Mouse (Mus musculus) c-Kit-positive CD71-positive TER-119-negative erythroid progenitor cells, embryonic 14.5 days (primary cell): Measurements from ENCODE around the gene Dbn1.
A peak's percentile ranks its signal among the peaks of the same experiment; 100 is the strongest.
"Not testable (repeated sequence)": the region's sequence is repeated elsewhere in the genome, so short reads cannot be mapped to it uniquely, and the experiment has no call there.

Experiments
- DNase-seq: peaks from one replicate; pipeline ENCODE4 v3.0.0-alpha.2; 2013; ENCODE audit warnings: low read depth

The Dbn1 gene

DNA sequence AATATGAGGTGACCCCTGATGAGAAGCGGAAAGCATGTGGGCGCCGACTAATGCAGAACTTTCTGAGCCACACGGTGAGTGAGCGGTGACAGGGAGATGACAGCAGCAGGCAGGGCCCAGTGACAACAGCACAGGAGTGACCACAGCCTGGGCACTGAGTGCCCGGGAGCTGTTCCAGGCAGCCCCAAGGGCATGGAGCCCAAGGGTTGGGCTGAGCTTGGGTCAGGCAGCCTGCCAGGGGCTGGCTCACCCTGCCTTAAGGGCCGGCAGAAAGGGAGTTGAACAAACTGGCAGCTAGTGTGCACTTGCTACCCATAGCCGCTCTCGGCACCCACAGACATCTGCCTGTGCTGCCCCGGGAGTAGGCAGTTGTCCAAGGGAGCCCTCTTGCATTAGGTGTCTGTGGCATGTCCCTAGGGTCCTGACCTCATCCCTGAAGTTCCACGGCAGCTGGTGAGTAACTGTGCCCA is 37.4 kb downstream of the Dbn1 start:
- no peak for DNase-seq

- DNase-seq = no peak
Observed at GRCm38 (mm10) chr13:55449679-55450441, 38.1 kb downstream of the Dbn1 start.

DNA sequence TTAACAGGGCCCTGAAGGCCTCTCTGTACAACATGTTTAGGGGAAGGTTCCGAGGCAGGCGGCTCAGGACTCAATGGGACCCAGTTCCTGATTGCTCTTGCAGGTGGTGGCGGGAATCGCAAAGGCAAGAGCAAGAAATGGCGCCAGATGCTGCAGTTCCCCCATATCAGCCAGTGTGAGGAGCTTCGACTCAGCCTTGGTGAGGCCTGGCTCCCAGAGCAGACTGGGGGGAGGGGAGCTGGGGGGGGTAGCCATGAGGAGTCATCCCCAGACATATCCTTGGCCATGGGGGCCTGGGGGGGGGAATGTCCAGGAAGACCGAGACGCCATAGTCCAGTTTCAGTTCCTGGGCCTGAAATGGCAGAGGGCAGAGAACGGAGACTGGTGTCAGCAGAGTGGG is 38.7 kb downstream of the Dbn1 start:
- DNase-seq = no peak

GRCm38 (mm10) chr13:55448131-55448530 is 39.8 kb downstream of the Dbn1 start:
- DNase-seq = no peak

GRCm38 (mm10) chr13:55447543-55447943 is 40.4 kb downstream of the Dbn1 start:
- DNase-seq = no peak

- peak; percentile 56 for DNase-seq
Observed at GRCm38 (mm10) chr13:55446483-55447105, 41.3 kb downstream of the Dbn1 start.

DNA sequence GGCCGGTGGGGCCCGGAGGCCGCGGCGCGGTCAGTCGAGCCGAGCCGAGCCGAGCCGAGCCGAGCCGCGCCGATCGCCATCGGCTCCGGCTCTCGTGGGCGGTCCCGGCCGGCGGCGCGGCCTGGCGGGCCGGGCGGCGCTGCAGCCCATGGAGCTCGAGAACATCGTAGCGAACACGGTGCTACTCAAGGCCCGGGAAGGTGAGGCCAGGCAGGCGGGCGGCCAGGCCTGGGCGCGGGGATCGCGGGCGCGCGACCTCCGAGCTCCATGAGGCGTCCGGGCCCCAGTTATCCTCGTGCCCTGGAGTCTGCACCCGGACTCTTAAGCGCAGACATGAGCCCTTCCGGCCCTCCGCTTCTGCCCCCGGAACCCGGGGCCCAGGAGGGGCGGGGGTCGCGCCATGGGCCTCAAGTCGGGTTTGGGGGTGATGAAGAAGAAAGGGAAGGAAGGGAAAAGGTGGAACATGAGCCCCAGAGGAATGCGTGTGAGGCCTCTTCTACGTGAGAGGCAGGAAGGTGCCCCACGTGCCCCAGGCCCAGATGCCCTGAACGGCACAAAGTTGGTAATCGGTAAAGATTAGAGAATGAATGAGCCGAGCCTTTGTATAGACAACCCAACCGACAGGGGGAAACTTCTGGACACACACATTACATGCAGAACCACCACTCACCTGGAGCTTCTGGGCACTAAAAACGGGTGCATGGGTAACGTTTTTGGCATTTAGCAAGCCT is 42.4 kb downstream of the Dbn1 start:
- DNase-seq = peak; percentile 39

GRCm38 (mm10) chr13:55444937-55445315 is 43.0 kb downstream of the Dbn1 start, which contains the start of gene Grk6:
Grk6 (plus strand) TSS chr13:55445072.
- peak; percentile 98 for DNase-seq

DNA sequence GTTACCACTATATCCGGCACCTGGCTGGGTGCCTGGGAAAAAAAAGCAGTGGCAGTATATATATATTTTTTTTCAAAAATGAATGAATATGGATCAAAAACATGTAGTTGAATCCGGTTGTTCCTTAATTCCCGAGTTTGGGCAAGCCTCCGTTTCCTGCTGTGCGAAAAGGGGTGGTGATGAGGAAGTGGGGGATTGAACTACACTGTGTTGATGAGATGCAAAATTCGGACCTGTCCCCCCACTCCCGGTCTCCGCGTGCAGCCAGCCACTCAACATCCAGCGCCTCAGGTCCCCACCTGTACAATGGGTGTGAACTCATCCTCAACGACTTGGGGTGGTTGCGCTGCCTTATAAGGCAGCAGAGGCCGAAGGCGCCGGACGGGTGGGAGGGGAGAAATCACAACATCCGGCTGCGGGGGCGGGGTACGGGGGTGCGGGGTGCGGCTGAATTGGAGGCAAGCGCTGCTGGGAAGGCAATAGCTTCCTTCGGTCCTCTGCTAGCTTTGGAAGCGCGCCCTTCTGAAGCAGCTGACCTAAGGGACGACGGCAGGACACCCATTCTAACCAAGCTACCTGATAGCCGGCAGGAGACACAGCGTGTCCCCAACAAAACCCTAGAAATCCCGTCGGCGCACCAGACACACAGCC is 43.5 kb downstream of the Dbn1 start:
- peak; percentile 67 for DNase-seq

GRCm38 (mm10) chr13:55443799-55444285 is 44.1 kb downstream of the Dbn1 start:
- no peak for DNase-seq

GRCm38 (mm10) chr13:55437111-55437629 is 50.7 kb downstream of the Dbn1 start:
- not testable (repeated sequence) for DNase-seq

- DNase-seq = no peak
Observed at GRCm38 (mm10) chr13:55431889-55432685, 55.8 kb downstream of the Dbn1 start.

GRCm38 (mm10) chr13:55430566-55430965 is 57.3 kb downstream of the Dbn1 start:
- no peak for DNase-seq

- DNase-seq = no peak
Observed at GRCm38 (mm10) chr13:55429226-55429888, 58.6 kb downstream of the Dbn1 start.

DNA sequence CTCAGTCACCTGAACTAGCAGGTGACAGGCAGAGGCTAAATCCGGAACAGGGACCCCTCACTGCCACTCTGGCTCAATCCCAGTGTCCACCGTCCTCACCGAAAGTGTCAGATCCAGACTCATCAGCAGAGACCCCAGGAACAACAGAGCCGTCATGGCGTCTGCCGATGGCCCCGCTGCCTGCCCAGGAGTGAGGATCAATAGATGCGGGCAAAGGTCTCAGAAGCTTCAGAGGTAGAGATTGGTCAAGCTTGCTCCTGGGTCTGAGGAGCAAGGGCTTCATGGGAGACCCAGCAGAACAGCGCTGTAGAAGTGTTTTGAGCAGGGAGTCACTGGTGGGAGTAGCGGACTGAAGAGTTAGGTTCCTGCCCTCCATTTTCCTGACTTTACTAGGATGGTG is 61.3 kb downstream of the Dbn1 start, which contains the start of gene F12:
Gene F12, minus strand, starts transcription at position 181 of the 400 bp plus-strand sequence.
- DNase-seq = no peak
